Mouse (Mus musculus): Measurements from ENCODE around the gene Ankrd13d.
A peak's percentile ranks its signal among the peaks of the same experiment; 100 is the strongest.
"Not testable (repeated sequence)": the region's sequence is repeated elsewhere in the genome, so short reads cannot be mapped to it uniquely, and the experiment has no call there.

The Ankrd13d gene

GRCm38 (mm10) chr19:4264171-4264780, 18.7 kb downstream of the Ankrd13d start:
- no peak for DNase-seq (ENCODE audit: extremely low read depth, low read depth)

- no peak for DNase-seq (ENCODE audit: extremely low read depth, low read depth)
These were observed 19.2 kb downstream of the Ankrd13d start for GRCm38 (mm10) chr19:4263702-4264101.

- no peak for DNase-seq (ENCODE audit: extremely low read depth, low read depth)
These were observed 20.2 kb downstream of the Ankrd13d start for GRCm38 (mm10) chr19:4262756-4263155.

GRCm38 (mm10) chr19:4261038-4261698, 21.8 kb downstream of the Ankrd13d start:
- DNase-seq (ENCODE audit: extremely low read depth, low read depth): no peak

GRCm38 (mm10) chr19:4257897-4258252, 25.1 kb downstream of the Ankrd13d start:
- DNase-seq (ENCODE audit: extremely low read depth, low read depth): no peak

- peak; percentile 83 for DNase-seq (ENCODE audit: extremely low read depth, low read depth)
These were observed 25.6 kb downstream of the Ankrd13d start for GRCm38 (mm10) chr19:4257216-4257896.

GRCm38 (mm10) chr19:4255583-4256162, 27.3 kb downstream of the Ankrd13d start:
- peak; percentile 13 for DNase-seq (ENCODE audit: extremely low read depth, low read depth)

GRCm38 (mm10) chr19:4254230-4254629, 28.7 kb downstream of the Ankrd13d start:
- no peak for DNase-seq (ENCODE audit: extremely low read depth, low read depth)

GRCm38 (mm10) chr19:4248683-4249082, 34.3 kb downstream of the Ankrd13d start:
- not testable (repeated sequence) for DNase-seq (ENCODE audit: extremely low read depth, low read depth)

GRCm38 (mm10) chr19:4247010-4247409, 35.9 kb downstream of the Ankrd13d start:
- peak; percentile 23 for DNase-seq (ENCODE audit: extremely low read depth, low read depth)

GRCm38 (mm10) chr19:4244775-4245174, 38.2 kb downstream of the Ankrd13d start:
- DNase-seq (ENCODE audit: extremely low read depth, low read depth): no peak

- DNase-seq (ENCODE audit: extremely low read depth, low read depth): no peak
These were observed 40.5 kb downstream of the Ankrd13d start for GRCm38 (mm10) chr19:4242416-4242815.

- DNase-seq (ENCODE audit: extremely low read depth, low read depth): no peak
These were observed 42.7 kb downstream of the Ankrd13d start for GRCm38 (mm10) chr19:4240247-4240668.

- no peak for DNase-seq (ENCODE audit: extremely low read depth, low read depth)
These were observed 48.4 kb downstream of the Ankrd13d start for GRCm38 (mm10) chr19:4234548-4234947.

- DNase-seq (ENCODE audit: extremely low read depth, low read depth): no peak
These were observed 50.3 kb downstream of the Ankrd13d start for GRCm38 (mm10) chr19:4232651-4233050.

- peak; percentile 60 for DNase-seq (ENCODE audit: extremely low read depth, low read depth)
These were observed 50.8 kb downstream of the Ankrd13d start for GRCm38 (mm10) chr19:4232186-4232572.

GRCm38 (mm10) chr19:4231253-4232185, 51.4 kb downstream of the Ankrd13d start, which contains the start of gene Pold4:
TSS of gene Pold4 (plus strand) at chr19:4231899.
- peak; percentile 97 for DNase-seq (ENCODE audit: extremely low read depth, low read depth)

- no peak for DNase-seq (ENCODE audit: extremely low read depth, low read depth)
These were observed 52.5 kb downstream of the Ankrd13d start for GRCm38 (mm10) chr19:4230415-4230814.

GRCm38 (mm10) chr19:4229451-4230076, 53.4 kb downstream of the Ankrd13d start:
- no peak for DNase-seq (ENCODE audit: extremely low read depth, low read depth)

GRCm38 (mm10) chr19:4228891-4229290, 54.0 kb downstream of the Ankrd13d start:
- DNase-seq (ENCODE audit: extremely low read depth, low read depth): no peak

Measured in MEL-GATA-1-ER (cell line).